ENCODE assay signal across 16 mouse cellular contexts in the genomic region with DNA sequence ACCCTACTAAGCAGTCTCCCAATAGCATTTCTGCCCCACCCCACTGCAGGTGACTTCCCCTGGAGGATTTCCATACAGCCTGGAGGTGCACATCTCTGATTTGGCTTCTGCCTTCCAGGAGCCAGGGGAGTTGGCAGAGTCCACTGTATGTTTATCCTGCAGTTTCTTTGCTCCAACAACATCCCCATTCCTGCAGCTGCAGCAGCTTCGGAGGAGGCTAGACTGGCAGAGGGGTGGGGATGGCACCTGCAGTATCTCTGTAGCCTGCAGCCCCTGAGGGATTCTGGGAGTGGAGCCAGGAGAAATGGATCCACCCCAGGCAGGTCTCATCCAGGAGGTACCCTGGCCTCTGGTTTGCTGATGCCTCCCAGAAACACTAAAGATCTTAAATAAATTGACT. TPM values are rescaled to one million over a fixed set of nuclear protein-coding genes. Genes with fewer than 3 reads are reported as not detected.
DNase-seq lines count a peak whose midpoint lies in the region; ATAC-seq lines count a peak whose summit lies in the region.
"Had no signal": no experiment of that assay in that cellular context is flagged by ENCODE, and none has a peak within 500 bp of the region (broad histone marks: within the 10 kb centered on the region; RNA-seq: fewer than 3 reads in every experiment).

No protein-coding gene starts in this region.

- H3K4me1 ChIP-seq in hindbrain, embryonic 14.5 days (replicated peaks; ENCODE audit: control insufficient read depth, insufficient read depth, low read length), result peaks cover 13% of the 10 kb centered on the region
- peaks cover 10% of the 10 kb centered on the region; the same call in 1 of the 2 replicates for H3K4me1 ChIP-seq in hindbrain, embryonic 12.5 days
- peaks cover 25% of the 10 kb centered on the region for H3K4me1 ChIP-seq in embryonic facial prominence, embryonic 10.5 days

- no peak overlapping the region for H3K9ac ChIP-seq in hindbrain, embryonic 14.5 days
- no peak overlapping the region for H3K9ac ChIP-seq in hindbrain, embryonic 12.5 days
- H3K9ac ChIP-seq: liver, embryonic 14.5 days; midbrain, embryonic 12.5 days had no signal

- 43% methylated on average over 1 of the region's 1 CpGs for WGBS in hindbrain, embryonic 14.5 days
- WGBS in hindbrain, embryonic 12.5 days, result 42% methylated on average over 1 of the region's 1 CpGs
- 55% methylated on average over 1 of the region's 1 CpGs for WGBS in embryonic facial prominence, embryonic 10.5 days

- H3K4me3 ChIP-seq in hindbrain, embryonic 14.5 days (replicated peaks; ENCODE audit: low read length), result no peak overlapping the region
- no peak overlapping the region for H3K4me3 ChIP-seq in hindbrain, embryonic 12.5 days
- H3K4me3 ChIP-seq in embryonic facial prominence, embryonic 10.5 days, result no peak overlapping the region
- H3K4me3 ChIP-seq: midbrain, embryonic 12.5 days had no signal

- DNase-seq in hindbrain, embryonic 14.5 days (ENCODE audit: low spot score), result no peak
- DNase-seq in brain, adult 2 months (ENCODE audit: low read depth, low spot score), result peak; percentile 68
- DNase-seq in cerebellum, adult 9-10 months, result peak; percentile 74
- DNase-seq in left cerebral cortex, postnatal 25 days (ENCODE audit: low spot score in 2 of 2), result peak; percentile 21 to 52
- DNase-seq in embryonic facial prominence, embryonic 10.5 days (ENCODE audit: low spot score), result no peak
- no peak for DNase-seq in heart, postnatal 4 days
- no peak for DNase-seq in kidney, postnatal 14 days
- DNase-seq: embryo, embryonic 11 days; lung, postnatal 14 days had no signal

- H3K27me3 ChIP-seq in hindbrain, embryonic 14.5 days (ENCODE audit: control insufficient read depth, insufficient read depth, low read length), result 0 out of 2 replicates have a peak, but pooled peaks cover 9% of the 10 kb centered on the region
- peaks cover 26% of the 10 kb centered on the region for H3K27me3 ChIP-seq in hindbrain, embryonic 12.5 days
- peaks cover 45% of the 10 kb centered on the region for H3K27me3 ChIP-seq in embryonic facial prominence, embryonic 10.5 days (replicated peaks; ENCODE audit: low read depth, poor library complexity, severe bottlenecking)

- H3K27ac ChIP-seq in hindbrain, embryonic 14.5 days, result no peak overlapping the region
- no peak overlapping the region for H3K27ac ChIP-seq in hindbrain, embryonic 12.5 days
- H3K27ac ChIP-seq in embryonic facial prominence, embryonic 10.5 days (replicated peaks), result no peak overlapping the region
- H3K27ac ChIP-seq: liver, embryonic 14.5 days; midbrain, embryonic 12.5 days had no signal

- intact Hi-C loops in left cerebral cortex, postnatal 25 days (cut with DNase I), result no loop called here

- H3K36me3 ChIP-seq in hindbrain, embryonic 14.5 days (replicated peaks; ENCODE audit: control insufficient read depth, insufficient read depth), result no peaks in the 10 kb centered on the region
- no peaks in the 10 kb centered on the region for H3K36me3 ChIP-seq in hindbrain, embryonic 12.5 days
- H3K36me3 ChIP-seq in embryonic facial prominence, embryonic 10.5 days (replicated peaks), result no peaks in the 10 kb centered on the region
- H3K36me3 ChIP-seq: midbrain, embryonic 12.5 days had no signal

- no peak for ATAC-seq in hindbrain, embryonic 14.5 days (ENCODE audit: low FRiP score)
- ATAC-seq in hindbrain, embryonic 12.5 days (ENCODE audit: low FRiP score), result no peak
- ATAC-seq: activated CD4-positive, CD25-positive, alpha-beta regulatory T cell, adult 4 months had no signal

- H3K9me3 ChIP-seq in hindbrain, embryonic 14.5 days (ENCODE audit: control insufficient read depth, low read length), result no peaks in the 10 kb centered on the region
- H3K9me3 ChIP-seq in hindbrain, embryonic 12.5 days (replicated peaks), result no peaks in the 10 kb centered on the region
- H3K9me3 ChIP-seq in embryonic facial prominence, embryonic 10.5 days, result no peaks in the 10 kb centered on the region
- H3K9me3 ChIP-seq: midbrain, embryonic 12.5 days had no signal

- peak overlapping the region; percentile 1; the same call in 1 of the 2 replicates for H3K4me2 ChIP-seq in hindbrain, embryonic 14.5 days (replicated peaks)
- no peak overlapping the region for H3K4me2 ChIP-seq in hindbrain, embryonic 12.5 days (replicated peaks)
- H3K4me2 ChIP-seq: heart, embryonic 11.5 days; midbrain, embryonic 12.5 days had no signal

RNA-seq across cellular contexts. Expression of a gene that starts 2.7 kb away (rescaled TPM):
- 120 and 152 TPM in 2 replicates for polyA plus RNA-seq in hindbrain, embryonic 14.5 days (2014; fragmentation: Nextera tagmentation; extraction: Ambion mirVana)
- 5.0 and 6.0 TPM in 2 replicates for polyA plus RNA-seq in hindbrain, embryonic 12.5 days (2016; fragmentation: Nextera tagmentation; extraction: Ambion mirVana)
- 100 to 1,000 TPM; 587 to 660 TPM for total RNA-seq in left cerebral cortex, postnatal 25 days (2021)
- 0.54 and 0.70 TPM in 2 replicates for polyA plus RNA-seq in embryonic facial prominence, embryonic 10.5 days (2016; fragmentation: Nextera tagmentation; extraction: Ambion mirVana)
- 1 to 10 TPM; 3.6 to 5.0 TPM for total RNA-seq in heart, postnatal 4 days (2021)
- total RNA-seq: gastrocnemius, adult 8-10 months had no signal
- polyA plus RNA-seq: activated CD4-positive, CD25-positive, alpha-beta regulatory T cell, adult 4 months had no signal

RNA-seq across cellular contexts. Expression of a gene that starts 22.2 kb away (rescaled TPM):
- 0.50 and 0.52 TPM in 2 replicates for polyA plus RNA-seq in hindbrain, embryonic 14.5 days (2014; fragmentation: Nextera tagmentation; extraction: Ambion mirVana)
- polyA plus RNA-seq in hindbrain, embryonic 12.5 days (2016; fragmentation: Nextera tagmentation; extraction: Ambion mirVana), result 0.17 and 0.48 TPM in 2 replicates
- 1 to 10 TPM; 2.4 to 2.5 TPM for total RNA-seq in left cerebral cortex, postnatal 25 days (2021)
- polyA plus RNA-seq in embryonic facial prominence, embryonic 10.5 days (2016; fragmentation: Nextera tagmentation; extraction: Ambion mirVana), result 0.26 and 0.36 TPM in 2 replicates
- not detected for total RNA-seq in heart, postnatal 4 days (2021)
- total RNA-seq: gastrocnemius, adult 8-10 months had no signal
- polyA plus RNA-seq: liver, embryonic 14.5 days; small intestine, adult 2 months had no signal

Comparison
In these comparisons a context has a peak if more than half of its experiments do, and no peak if none do; other contexts are left out.
1. RNA of a gene that starts 2.7 kb away (polyA plus RNA-seq): 120 to 152 TPM in hindbrain, embryonic 14.5 days; 5.0 to 6.0 TPM in hindbrain, embryonic 12.5 days and 0.54 to 0.70 TPM in embryonic facial prominence, embryonic 10.5 days; every median in the first group is over 10 times any median in the second.
2. DNase-seq: peak in brain, adult 2 months (single experiment), cerebellum, adult 9-10 months (single experiment) and left cerebral cortex, postnatal 25 days (2 of 2); none in hindbrain, embryonic 14.5 days (single experiment), embryonic facial prominence, embryonic 10.5 days (single experiment), heart, postnatal 4 days (single experiment) and kidney, postnatal 14 days (single experiment).